Mouse (Mus musculus) CD4-positive helper T cell, adult 2 months (primary cell): ENCODE measurements at regions not wholly inside any gene's neighbourhood (a gene's known extent, or its start where the extent isn't known, plus 50 kb on each side); places are given as distances from the start of the nearest gene placed in this dataset.

Source experiments
- DNase-seq: peaks from one replicate; pipeline ENCODE4 v3.0.0-alpha.2; 2012; ENCODE audit warnings: low read depth, missing footprints, low spot score

DNA sequence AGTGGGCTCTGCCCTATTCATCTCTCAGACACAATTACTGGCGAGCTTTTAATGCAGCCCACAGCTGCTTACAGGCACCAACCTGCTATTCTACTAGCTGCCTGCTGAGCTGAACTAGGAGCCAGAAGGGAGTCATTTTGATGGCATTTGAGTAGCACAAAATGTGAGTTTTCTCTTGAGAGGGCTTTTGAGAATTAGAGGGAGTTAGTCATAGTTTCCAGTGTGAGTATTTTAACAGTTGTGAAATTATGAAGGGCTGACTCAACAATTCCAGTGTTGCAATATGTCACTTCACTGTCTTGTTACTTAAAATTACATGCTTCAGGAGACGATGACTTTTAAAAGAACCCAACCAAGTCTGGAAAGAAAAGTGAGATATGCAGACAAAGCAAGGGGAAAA is 54.4 kb upstream of the Ly86 start:
- peak; percentile 46 for DNase-seq

DNA sequence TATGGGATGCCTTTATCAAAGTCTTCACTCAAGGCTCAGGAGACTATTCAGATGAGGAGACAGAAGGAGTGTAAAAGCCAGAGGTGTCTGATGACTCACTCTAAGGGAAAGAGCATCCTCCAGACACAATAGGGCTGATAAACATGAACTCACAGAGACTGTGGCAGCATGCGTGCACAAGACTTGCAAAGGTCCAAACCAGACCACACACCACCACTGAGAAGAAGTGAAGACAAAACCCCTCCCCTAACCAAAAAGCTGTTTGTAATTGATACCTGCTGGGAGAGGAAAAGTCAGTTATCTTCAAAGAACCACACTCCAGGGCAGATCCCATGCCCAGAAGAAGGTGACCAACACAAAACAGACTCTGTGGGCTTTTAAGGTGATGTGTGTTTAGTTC is 56.0 kb upstream of the Ly86 start:
- no peak for DNase-seq

DNA sequence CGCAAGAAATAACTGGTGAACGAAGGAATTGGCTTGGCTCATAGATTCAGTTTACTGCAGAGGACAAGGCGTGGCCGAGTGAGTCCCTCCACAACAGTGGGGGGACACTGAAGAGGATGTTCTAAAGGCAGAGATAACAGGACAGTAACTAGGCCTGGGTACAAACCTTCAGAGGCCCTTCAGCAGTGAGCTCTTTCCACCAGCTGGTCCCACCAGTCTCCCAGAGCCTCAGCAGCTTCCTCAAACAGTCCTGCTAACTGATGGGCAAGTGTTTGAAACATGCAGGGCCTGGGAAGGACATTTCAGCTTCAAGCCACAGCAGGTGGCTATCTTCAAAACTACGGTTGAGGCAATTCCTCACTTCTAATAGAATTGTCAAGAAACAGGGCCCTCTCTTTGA is 62.5 kb upstream of the Ly86 start:
- no peak for DNase-seq

DNA sequence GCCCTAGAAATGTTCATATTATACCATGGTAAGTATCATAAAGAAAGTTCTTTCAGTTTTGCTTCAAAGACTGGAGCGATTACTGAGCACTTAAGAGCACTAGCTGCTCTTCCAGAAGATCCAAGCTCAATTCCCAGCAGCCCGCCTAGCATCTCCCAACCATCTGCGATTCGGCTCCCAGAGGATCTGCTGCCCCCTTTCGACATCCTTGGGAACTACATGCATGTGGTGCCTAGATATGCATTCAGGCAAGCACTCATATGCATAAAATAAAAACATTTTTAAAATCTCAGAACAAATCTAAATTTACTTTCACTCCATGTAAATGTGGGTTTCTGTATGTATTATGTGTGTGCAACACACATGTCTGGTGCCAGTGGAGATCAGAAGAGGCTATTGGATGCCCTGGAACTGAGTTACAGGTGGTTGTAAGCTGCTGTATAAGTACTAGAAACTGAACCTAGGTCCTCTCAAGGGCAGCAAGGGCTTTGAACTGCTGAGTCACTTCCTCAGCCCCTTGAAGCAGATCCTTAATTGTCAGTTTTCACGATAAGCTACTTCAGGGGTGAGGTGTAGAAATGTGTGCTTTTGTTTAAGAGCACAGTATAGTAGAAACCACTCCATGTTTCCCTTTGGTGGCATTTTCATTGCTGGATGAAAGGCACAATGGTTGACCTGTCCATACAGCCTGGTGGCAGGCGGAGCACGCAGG is 65.8 kb upstream of the Ly86 start:
- no peak for DNase-seq

DNA sequence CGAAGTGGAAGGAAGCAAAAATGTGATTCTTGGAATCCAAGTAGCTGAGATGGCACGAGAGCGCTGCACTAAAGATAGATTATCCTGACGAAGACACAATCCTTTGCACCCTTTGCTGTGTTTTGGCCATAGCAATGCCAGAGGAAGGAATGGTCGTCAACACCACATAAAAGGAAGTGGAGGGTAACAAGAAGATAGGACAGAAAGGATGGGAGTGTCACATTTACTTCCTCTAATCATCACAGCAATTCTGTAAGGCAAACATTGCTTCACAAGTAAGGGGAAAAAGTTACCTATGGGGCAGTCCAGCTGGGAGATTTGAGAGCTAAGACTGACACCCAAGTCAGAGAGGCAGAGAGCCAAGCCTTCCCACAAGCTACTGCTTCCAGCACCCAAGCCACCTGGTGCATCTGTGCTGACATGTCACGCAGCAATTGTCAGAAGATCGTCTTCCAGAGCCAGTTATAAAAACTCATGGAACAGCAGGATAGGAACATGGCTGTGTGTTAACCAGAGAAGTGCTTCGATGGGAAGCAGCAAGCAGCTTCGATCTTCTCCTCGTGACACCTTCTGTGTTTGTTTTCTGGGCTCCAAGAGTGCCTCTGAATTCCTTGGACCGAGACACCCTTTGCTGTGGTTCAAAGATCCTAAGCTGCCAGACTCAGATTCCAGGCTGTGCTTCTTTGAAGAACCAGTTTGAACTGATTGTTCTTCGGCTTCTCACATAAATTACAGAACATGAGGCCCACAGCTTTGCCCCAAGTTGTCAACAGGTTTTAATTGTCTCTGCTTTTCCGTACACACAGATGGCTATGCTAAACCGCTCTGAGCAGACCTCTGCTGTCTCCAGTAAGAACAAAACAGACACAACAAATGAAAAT is 95.2 kb upstream of the Ly86 start:
- DNase-seq = no peak

DNA sequence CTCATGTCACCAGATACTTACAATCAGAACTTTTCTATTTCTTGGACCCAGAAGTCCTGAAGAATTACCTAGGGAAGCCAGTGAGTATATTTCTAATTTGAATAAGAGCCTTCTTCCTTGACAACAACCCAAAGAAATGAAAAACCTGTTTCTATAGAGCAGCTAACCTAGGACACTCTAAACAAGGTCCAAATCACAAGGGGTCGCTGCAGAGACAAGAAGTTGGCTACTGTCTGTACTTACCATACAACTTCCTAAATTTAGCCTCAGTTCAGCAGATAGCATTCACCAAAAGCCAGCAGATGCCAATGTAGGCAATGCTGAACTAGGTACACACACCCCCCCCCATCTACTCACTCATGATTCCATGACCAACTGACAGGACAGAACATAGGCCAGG is 96.3 kb upstream of the Ly86 start:
- DNase-seq = no peak

DNA sequence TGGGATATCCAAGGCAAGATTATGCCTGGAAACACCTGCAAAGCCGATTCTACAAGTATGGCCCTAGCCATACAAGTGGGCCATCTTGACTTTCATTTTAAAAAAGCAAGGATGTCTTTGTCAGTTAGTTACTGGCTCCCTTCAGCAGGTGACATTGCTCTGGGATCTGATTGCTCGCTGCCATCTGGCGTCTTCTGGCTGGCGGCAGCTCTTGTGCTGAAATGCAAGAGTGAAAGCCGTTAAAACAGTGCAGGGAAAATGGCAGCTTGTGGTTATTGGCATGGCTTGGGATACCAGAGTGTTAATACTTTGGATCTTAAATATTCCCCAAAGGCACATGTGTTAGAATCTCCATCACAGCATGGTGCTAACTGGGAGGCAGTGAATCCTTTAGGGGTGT is 105.0 kb upstream of the Ly86 start:
- no peak for DNase-seq

DNA sequence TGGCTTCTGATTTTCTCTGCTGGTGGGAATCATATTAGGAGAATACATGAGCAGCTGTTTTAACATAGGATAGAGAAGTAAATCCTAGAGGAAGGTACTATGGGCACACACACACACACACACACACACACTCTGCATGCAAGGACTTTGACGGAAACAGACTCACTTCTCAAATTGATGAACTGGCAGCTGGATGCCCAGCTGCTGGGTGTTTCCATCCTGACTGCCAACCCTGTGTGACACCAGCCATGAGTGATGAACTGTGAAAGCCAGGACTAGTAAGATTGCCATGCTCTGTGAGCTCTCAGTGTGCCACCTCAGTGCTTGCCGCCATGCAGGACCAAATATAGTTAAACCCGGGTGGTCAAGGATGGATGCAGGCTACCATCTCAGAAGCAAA is 107.7 kb upstream of the Ly86 start:
- DNase-seq = no peak

DNA sequence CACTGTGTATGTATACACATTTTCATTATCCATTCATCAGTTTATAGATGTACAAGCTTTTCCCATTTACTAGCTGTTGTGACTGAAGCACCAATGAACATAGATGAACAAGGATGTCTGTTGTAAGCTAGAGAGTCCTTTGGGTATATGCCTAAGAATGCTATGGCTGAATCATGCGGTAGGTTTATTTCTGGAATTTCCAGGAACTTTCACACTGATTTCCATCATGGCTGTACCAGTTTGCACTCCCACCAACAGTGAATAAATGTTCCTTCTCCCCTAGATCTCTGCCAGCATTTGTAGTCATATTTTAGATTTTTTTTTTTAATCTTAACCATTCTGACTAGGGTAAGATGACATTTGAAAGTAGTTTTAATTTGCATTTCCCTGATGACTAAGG is 119.2 kb upstream of the Ly86 start:
- no peak for DNase-seq

DNA sequence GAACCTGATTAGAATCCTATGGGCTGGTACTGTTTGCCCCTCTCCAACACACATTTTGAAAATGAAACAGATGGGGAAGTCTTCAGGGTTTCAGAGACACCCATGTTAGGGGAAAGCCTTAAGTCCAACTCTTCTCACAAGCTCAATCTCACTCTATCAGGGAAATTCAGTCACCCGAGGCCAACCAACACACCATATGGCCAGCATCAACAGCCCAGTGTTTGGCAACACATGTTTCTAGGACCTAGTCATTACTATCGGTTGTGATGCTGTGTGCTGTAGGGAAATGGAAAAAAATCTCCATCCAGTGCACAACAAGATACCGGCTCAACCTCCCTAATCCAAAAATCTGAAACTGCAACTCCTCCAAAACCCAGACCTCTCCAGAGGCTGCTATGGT is 124.6 kb upstream of the Ly86 start:
- DNase-seq = no peak

DNA sequence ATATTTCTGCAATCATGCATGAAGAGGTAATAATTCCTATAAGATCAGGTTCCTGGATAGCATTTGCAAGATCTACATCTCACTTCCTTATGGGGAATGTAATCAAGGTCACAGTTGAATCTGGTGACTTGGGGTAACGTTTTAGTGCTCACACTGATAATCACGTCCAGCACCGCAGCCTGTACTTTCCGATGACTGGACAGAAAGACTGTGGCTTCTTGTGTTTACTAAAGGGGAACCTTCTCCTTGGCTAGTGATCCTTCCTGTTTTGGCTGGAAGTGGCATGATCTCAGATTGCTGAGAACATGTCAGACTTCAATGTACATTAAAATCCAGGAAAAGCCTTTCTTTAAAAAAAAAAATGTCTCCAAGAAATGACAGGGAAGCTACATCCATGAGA is 126.4 kb upstream of the Ly86 start:
- DNase-seq = no peak

DNA sequence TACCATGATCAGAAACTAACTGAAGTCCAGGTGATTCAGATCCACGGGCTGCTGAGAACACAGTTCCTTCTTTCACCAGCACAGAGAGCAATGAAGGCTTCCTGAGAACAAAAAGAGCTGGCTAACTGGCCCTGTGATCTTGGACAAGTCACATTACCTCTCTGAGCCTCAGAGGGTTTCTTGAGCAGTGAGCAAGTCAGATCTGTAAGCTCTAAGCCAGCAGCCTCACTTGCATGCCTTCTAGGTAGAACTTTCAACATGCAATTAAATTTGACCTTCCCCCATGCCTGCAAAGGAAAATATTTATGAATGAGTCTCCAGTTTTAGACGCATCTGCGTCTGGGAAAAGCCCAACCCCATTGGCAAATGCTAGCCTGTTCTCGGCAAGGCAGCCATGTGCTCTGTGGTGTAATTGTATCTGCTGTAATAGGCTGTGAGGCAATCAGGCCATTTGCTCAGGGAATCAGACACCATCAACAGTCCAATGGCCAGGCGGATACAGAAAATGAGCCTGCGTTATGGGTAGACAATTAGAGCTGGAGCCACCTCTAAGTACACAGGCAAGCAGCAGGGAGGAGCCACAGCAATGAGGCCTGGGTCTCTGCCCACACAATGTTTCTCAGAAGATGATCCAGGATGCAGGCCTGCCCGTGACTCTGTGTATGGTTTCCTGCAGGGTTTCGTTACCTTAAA is 130.3 kb upstream of the Ly86 start:
- DNase-seq = peak; percentile 20

DNA sequence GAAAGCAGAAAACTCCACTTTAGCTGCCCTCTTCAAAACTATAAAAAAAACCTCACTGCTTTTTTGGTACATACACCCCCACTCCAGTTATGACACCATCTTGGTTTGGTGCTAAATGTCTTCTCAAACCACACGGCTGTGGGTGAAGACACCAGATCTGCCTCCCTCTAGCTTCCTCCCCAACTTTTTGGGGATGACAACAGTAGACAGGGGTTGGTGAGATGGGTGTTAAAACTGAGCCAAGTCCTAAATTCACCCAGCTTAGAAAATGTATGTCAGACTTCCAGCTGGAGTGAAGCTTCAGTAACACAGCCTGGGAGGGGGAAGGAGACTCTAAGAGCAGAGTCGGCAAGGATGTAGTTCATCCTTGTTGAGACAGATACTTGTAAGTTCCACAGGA is 147.1 kb upstream of the F13a1 start:
- no peak for DNase-seq

DNA sequence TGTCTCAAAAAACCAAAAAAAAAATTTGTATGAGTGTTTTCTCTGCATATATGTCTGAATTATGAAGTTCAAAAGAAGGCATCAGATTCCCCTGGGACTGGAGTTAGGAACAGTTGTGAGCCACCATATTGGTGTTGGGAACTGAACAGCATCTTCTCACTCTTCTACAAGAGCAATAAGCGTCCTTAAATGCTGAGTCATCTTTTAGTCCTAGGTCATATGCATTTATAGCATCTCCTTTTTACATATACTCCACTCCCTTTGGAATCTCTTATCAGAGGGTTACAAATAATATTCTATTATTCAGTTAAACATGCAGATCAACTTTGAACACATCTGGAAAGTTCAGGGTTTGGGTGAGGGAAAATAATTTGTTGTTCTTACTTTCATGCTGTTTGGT is 145.8 kb upstream of the F13a1 start:
- DNase-seq = no peak

DNA sequence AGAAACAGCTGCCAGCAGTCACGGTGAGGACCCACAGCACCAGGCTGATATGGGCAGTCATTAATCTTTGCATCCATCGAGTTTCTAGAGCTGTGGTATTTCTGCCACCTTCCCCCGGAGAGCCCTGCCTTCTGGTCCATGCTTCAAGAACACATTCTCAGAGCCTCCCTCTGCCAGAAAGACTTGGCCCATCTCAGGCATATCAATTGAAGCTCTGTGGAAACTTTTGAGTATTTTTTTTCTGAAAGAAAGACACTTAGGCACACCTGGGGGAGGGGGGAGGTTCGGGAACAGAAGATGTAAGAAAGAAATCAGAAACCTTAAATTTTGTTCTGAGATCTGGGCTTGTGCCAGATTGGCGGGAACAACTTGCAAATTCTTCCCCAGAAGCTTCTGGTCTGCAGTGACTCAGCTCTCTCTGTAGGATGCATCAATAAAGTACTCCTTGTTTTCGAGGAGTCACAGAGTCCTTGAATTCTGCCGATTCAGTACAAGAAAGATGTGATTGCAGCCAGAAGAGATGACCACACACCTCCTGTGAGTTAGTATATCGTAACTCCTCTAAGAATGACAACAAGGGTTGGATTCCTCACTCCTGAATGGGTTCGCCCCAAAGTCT is 131.2 kb upstream of the F13a1 start:
- no peak for DNase-seq

DNA sequence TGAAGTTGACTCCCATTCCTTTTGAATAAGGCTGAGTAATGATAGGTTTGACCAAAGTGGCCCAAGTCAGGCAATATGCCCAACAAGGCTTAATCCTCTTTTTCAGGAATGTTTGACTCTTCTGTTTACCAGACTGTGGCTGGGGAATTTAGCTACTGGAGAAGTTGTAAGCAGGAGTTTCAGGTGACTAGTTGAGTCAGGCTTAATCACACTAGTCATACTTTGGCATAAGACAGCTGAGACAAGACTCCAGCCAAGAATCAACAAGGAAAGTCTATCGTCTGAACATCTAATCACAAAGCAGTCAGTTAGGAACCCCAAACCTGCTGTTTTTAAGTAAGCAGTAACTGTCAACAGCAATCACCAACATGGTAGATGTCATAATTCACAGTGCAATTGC is 126.5 kb upstream of the F13a1 start:
- no peak for DNase-seq

DNA sequence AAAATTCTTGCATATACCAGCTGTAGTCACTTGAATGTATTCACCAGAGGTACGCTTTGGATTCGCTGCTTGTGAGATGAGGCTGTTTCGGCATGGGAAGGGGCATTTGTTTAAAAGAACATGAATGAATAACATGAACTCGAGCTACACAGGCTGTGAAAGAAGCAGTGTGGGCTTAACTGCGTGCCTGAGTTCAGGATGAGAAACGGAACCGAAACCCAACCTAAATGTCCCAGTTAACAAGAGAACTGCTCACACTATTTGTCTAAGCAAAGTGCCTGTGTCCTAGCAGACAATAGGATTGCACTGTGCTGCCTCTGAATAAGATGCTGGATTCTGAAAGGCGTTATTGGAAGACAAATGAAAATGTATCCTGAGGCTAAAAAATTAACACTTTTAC is 126.0 kb upstream of the F13a1 start:
- DNase-seq = no peak

DNA sequence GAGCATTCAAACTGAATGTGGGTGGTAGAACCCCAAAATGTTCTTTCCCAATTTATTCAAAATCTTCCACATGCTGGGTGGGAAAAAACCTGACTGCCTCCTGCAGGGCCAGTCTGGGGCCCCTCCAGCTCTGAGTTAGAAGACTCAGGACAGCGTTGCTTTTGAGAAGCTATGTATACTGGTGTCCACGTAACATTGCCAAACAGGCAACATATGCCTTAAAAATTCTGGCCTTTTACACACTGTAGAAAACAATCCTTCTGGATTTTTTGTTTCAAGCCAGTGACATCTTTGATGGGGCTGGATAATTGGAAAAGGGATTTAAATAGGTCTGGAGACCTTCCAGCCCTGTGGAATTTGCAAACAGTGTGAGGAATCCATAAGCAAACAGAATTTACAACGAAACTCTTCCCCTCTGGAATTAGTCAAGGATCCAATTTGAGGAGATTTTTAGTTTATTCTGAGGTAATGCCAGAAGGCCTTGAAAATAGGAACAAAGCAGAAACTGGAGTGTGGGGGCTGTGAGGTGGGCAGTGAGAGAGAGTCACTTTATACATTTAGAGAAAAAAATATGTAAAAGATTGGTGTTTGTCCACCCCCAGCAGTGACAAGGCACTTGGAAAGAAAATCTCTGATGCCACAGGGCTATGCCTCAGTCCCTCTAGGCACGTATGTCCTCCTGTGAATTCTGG is 108.9 kb upstream of the F13a1 start:
- DNase-seq = no peak

DNA sequence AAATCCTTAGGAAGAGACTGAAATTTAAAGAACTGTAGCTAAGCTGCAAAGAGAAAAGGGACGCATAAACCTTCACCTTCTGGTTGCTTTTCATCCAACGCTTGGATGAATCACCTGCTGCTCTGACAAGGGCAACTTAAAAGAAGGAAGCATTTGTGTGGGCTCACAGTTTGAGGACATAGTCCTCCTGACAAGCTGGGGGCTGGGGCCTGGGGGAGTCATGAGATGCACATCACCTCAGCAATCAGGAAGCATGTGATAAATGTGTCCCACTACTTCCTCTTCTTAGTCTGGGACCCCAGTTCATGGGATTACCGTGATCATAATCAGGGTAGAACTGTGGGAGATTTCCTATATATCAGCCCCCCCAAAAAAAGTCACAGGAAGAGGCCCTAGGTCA is 107.8 kb upstream of the F13a1 start:
- DNase-seq = no peak

DNA sequence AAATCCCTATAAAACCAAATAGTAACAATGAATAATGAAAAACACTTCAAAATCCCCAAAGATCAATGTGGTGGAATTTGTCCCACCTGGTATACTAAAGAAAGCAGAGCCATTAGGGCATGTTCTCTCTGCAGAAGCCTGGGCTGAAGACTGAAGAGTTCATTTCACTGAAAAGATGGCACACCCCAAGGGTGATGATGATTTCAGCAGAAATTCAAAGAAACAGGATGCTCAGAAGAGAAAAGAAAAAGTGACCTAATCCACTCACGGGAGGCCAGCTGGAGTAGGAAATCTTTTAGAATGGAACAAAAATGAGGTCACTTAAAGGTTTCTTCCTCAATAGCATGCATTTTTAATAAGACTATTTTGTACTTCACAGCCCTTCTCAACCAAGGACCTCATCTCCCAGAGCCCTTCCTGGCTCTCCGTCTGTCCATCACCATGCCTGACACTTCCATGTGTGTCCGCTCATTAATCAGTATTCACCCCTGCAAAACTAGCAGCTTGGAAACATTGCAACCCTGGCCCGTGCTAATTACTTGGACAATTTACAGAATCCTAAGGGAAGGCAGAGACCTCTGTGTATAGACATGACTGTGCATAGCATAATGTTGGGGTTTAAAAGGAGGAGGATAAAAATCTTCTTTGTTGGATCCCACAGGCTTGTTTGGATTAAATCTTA is 101.9 kb upstream of the F13a1 start:
- no peak for DNase-seq

DNA sequence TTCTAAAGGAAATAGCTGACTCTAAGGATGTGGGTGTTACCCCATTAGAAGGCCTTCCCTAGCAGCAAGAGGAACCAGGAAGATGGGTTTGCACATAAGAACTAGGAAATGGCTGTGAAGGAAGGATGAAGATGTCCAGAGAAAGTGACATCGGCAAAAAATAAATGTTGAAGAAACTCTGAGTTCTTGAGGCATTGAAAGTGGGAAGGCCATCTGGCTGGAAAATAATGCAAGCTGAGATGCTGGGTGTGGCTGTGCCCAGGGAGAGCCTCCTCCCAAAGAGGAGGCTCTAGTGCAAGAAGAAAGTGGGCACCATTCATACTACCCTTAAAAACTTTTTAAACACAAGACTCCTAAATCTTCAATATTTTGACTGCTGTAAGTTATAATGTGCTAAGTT is 99.9 kb upstream of the F13a1 start:
- DNase-seq = no peak
